Mouse (Mus musculus) natural killer cell, adult 2 months (primary cell): Measurements from ENCODE around the gene Plcb1.

Experiments
- DNase-seq, 2 experiments: peaks; one replicate each; pipeline ENCODE4 v3.0.0; 2022; ENCODE audit warnings: low spot score in 2 of 2

Plcb1 gene

GRCm38 (mm10) chr2:134838185-134838584, 52.3 kb downstream of the Plcb1 start:
- DNase-seq = no peak

GRCm38 (mm10) chr2:134838888-134839287, 53.0 kb downstream of the Plcb1 start:
- no peak for DNase-seq

- DNase-seq = no peak
These were observed 57.0 kb downstream of the Plcb1 start for GRCm38 (mm10) chr2:134842883-134843282.

- DNase-seq = no peak
These were observed 58.7 kb downstream of the Plcb1 start for GRCm38 (mm10) chr2:134844391-134845238.

DNA sequence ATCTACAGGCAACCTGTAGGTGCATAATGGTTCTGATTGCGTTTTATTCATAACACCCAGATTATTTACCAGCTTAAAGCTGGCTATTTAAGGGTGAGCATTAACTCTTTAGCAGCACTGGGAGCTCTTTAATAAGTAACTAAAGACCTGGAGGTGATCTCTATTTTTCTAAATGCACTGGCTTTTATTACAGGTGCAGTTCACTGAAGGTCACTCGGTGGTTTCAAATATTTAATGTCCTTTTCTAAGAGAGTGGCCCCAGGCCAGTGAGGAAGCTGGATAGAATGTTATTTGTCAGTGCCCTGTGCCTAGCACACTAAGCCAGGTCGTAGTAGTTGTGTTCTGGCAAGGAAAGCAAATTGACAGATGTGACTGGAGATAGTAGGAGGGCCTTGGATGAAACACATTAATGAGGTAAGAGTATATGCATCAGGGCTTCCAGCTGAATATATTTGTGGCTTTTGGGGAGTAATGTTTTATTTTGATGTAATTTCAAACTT, 59.4 kb downstream of the Plcb1 start:
- DNase-seq = no peak

GRCm38 (mm10) chr2:134846555-134846954, 60.7 kb downstream of the Plcb1 start:
- no peak for DNase-seq

DNA sequence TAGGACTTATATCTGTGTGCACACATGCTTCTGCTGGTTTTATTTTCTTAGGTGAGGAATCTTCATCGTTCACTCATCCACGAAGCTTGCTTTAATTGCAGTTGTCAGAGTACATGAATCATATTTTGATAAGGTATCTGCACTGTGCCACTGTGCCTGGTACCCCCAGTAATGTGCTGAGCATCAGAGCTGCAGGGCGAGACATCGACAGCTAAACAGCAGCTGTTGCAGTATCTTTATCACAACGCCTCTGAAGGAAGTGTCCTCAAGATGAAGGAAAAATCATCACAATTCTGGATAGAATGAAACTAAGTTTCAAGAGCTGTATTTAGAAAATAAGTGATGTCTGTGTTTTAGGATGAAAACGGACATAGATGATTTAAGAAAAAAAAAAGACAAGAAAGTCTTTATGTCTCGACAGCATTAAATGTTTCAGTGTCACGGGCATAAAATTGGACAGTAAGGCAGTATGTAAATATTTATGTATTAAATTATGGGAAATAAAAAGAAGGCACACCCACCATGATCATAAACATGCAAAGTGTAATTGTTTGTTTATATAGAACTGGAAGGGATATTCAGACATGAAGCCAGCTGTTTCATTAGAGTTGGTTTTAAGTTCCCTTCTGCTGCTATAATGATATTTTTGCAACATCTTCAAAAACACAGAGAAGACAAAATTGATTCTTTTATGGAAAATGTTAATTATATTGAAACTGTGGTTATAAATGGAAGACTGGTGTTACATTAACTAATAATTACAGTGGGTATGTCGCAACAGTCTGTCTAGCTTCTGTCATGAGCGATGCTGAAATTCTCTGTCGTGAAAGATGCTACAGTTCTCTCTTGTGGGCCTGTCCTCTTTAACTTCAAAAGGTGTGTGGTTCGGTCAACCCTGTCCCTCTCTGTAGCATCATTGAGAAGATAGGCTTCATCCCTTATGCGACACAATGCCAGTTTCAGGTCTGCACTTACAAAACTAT, 65.6 kb downstream of the Plcb1 start:
- no peak for DNase-seq

GRCm38 (mm10) chr2:134856239-134856638, 70.4 kb downstream of the Plcb1 start:
- DNase-seq = no peak

GRCm38 (mm10) chr2:134856691-134857090, 70.8 kb downstream of the Plcb1 start:
- DNase-seq = no peak

GRCm38 (mm10) chr2:134864985-134865645, 79.2 kb downstream of the Plcb1 start:
- no peak for DNase-seq

DNA sequence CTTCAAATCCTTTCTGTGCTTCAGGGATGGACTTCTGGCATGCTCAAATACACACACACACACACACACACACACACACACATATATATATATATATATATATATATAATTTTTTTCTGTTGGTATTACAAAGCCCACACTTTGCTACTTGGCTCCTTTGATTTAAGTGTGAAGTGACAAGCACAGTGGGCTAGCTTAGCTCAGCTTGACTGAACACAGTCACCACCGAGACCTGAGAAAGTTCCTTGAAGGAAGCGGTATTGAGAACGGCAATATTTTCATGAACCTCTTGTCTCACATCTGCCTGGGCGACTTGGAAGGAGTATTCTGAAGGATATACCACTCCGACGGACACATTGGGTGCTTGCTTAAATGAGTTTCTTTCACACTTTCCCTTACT, 81.5 kb downstream of the Plcb1 start:
- no peak for DNase-seq

DNA sequence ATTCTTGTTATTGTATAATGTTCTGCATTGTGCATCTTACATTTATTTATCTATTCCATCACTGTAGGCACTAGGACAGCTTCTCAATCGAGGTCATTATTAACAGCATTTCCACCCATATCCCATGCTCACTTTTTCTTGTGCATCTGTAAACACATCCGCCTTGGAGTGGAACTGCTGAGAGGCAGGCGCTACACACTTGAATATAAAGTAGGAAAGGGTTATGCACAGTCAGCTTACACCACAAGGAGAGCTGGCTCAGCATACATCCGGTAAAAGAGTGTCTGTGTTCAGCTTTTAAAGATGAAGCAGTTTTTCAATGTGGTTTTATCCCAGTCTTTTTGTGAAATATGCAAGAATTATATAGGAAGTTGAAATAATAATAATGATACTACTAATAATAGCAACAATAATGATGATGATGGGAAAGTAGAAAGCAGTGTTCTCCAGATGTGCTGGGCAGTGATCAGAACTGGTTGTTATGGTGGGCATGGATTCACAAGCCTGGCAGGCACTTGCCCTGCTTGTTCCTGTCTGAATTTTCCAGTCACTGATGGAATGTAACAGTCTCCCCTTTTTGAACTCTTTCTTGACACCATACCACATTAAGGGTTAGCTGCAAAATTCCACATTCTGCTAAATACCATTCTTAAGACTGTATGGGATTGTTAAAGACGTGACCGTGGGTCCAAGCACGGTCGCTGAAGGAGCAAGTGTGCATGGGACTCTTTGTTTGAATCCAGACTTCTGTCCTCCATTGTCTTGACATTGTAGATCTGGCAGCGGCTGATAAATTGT, 86.0 kb downstream of the Plcb1 start:
- no peak for DNase-seq

DNA sequence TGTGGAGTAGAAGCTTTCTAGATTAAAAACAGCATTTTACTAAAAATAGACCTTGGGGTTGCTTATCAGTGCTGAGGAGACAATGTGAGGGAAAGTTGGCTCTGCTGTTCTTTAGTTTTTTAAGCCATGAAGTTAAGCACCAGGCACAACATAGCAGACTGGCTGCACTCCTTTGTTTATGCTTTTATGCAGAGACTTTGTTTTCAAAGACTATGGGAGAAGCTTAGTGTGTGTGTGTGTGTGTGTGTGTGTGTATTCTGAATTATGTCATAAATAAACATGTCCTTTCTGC, 86.6 kb downstream of the Plcb1 start:
- DNase-seq = no peak

- DNase-seq = no peak
These were observed 91.3 kb downstream of the Plcb1 start for GRCm38 (mm10) chr2:134877148-134877547.

DNA sequence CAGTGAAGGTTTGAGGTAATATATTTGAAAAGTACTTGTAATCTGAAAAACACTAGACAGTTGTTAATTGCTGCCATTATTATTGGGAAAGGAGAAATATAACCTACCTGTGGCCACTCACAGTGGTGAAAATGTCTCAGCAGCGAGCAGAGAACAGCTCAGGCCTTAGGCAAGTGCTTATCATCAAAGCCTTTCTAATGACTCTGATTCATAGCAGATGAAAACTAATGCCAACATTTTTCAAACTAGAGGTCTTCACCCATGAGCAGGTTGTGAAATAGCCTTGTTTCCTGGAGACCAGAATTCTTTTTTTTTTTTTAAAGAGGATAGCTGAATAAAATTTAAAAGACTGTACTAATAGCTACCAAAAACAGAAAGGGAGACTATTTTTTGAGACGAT, 105.3 kb downstream of the Plcb1 start:
- no peak for DNase-seq

DNA sequence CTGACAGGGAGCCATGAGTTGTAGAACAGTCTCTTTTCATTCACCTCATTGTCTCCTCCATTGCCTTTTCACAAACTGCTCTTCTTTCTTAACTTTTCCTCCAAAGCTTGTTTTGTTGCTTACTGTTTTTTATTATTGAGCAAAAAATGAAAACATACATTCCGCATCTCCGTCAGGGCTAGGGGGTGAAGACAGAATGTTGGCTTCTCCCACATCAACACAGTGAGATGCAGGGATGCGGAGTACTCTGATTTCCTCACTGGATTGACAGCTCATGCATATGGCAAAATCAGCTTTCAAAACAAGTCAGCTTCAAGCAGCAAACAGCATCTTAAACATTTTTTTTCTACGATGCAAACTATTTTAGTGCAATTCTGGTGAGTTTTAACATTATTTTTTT, 108.9 kb downstream of the Plcb1 start:
- DNase-seq = no peak

DNA sequence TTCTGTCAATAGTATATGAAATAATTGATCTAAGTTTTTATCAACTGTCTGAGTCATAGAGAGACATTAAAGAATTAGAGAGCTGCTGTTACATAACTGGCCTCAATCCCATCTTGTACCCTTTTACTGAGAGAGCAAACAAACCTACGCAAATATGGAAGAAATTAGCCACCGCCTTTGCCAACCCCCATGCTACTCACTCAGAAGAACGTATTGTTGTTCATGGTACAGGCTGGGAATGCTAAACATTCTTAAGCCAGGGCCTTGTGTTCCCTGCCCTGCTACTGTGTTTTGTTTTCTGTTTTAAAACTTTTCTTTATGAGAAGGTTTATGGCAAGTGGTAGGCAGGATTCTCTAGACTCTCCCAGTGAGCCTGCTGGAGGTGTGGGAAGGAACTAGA, 110.3 kb downstream of the Plcb1 start:
- no peak for DNase-seq

- no peak for DNase-seq
These were observed 111.2 kb downstream of the Plcb1 start for GRCm38 (mm10) chr2:134897083-134897482.

DNA sequence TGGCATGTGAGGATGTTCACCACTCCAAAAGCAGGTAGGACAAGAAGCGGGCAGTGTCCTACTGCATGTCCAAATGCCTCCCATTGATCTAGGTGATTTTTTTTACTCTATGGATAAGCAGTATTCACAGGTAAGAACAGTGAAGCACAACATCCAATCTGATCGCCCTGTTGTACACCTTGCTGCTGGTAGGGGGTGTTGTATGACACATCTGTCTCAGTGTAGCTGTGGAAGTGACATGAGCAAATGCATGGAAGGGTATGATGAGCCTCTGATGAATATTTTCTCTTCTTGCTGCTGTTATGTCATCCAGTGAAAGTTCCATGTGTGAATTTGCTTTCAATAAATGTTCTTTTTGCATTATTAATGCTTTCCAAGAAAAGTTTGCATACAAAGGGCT, 115.7 kb downstream of the Plcb1 start:
- no peak for DNase-seq

DNA sequence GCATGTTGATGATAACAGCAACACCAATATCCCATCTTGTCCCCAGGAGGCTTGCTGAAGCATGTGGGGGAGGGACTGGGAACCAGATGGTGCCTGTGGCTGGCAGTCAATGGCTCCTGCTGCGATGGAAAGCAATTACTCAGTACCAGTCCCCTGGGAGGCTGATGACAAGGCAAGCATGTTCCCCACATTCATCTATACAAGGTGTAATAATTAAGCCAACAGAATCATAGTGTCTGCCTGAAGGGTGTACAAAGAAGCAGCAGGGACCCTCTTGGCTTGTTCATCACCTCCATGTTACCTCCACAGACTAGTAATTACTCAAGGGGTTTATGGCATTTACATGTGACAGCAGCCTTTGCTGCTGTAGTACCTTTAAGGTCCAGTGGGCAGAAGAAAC, 125.0 kb downstream of the Plcb1 start:
- DNase-seq = no peak

- no peak for DNase-seq
These were observed 125.5 kb downstream of the Plcb1 start for GRCm38 (mm10) chr2:134911360-134911759.
